Mouse (Mus musculus) megakaryocyte, embryonic 14.5 days (primary cell): ENCODE results near the gene Zscan21. TPM values are rescaled to one million over a fixed set of nuclear protein-coding genes. Genes with fewer than 3 reads are reported as not detected.

Experiments used
- H3K27me3 ChIP-seq: replicated peaks from 2 replicates; pipeline ENCODE3; 2012; ENCODE audit warnings: inconsistent platforms
- H3K36me3 ChIP-seq: replicated peaks from 2 replicates; pipeline ENCODE3; 2012; ENCODE audit warnings: low read length, inconsistent platforms, mixed read lengths
- H3K4me1 ChIP-seq: 2 replicates; pipeline ENCODE4 v1.6.1; 2012; ENCODE audit warnings: inconsistent platforms
- H3K4me3 ChIP-seq: replicated peaks from 2 replicates; pipeline ENCODE3; 2012; ENCODE audit warnings: moderate library complexity, mild to moderate bottlenecking, inconsistent platforms
- H3K9me3 ChIP-seq: 2 replicates; pipeline ENCODE4 v1.6.1; 2012; ENCODE audit warnings: inconsistent platforms
- FLI1 ChIP-seq: IDR thresholded peaks from 2 replicates; pipeline ENCODE4 v1.6.1; 2012; ENCODE audit warnings: low read length, inconsistent platforms, mixed read lengths
- GATA1 ChIP-seq: IDR thresholded peaks from 3 replicates; pipeline ENCODE4 v1.6.1; 2012; ENCODE audit warnings: mixed read lengths, low read length, inconsistent platforms, borderline replicate concordance
- polyA plus RNA-seq: library from polyadenylated mRNA; stranded (reverse); fragments of >175 nt; gene quantifications from 2 replicates; pipeline ENCODE4 v1.2.3, GENCODE M21; 2012; ENCODE audit warnings: low replicate concordance; ENCODE audit not compliant: insufficient read depth

Gene Zscan21
- polyA plus RNA-seq, result 0.86 TPM in 1 of 2 replicates, not detected in the other

DNA sequence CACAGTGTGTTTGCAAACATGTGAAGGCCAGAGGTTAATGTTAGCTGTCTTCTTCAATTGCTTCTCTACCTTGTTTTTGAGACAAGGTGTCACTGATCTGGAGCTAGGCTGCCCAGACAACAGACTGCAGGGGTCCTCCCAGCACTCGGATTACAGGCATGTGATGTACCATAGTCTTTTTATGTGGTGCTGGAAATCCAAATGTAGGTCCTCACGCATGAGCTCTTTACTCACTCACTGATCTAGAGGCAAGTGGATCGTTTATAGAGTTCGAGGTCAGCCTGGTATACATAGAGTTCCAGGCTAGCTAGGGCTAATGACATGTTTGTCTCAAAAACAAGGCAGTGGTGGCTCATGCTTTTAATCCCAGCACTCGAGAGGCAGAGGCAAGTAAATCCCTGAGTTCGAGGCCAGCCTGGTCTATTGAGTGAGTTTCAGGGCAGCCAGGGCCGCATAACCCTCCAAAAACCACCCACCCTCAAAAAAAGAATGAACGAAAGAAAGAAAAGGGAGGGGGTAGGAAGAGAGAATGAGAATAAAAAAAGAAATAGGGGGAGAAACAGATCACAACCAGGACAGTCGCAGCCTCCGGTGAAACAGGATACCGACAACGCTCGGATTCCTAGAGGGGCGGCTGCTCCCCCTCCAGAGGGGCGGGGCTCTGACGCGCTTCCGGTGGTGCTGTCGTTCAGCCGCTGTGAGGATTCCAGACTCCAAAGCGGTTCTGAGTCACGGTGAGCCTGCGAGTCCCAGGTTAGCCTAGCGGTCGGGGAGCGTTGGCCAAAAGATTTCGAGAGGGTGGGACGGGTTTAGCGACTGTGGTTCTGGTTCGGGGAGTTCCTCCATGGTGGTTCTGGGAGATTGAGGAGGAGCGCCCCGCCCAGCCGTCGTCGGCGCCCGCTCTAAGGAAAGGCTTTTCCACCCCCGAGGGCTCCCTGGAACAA, at the start of gene Zscan21:
Gene Zscan21 (plus strand): TSS at position 649 of the 944 bp plus-strand sequence.
- peak within 1 kb of the TSS; percentile 93 for H3K4me3 ChIP-seq
- H3K27me3 ChIP-seq, result no peaks in the 10 kb centered on the region
- H3K9me3 ChIP-seq, result no peaks in the 10 kb centered on the region
- peaks cover 27% of the 10 kb centered on the region for H3K4me1 ChIP-seq
- H3K36me3 ChIP-seq, result peaks cover 5% of the 10 kb centered on the region
- TF ChIP-seq FLI1, result 0 out of 2 replicates have a peak, but pooled peaks have one; percentile 22
- TF ChIP-seq GATA1, result no peak

DNA sequence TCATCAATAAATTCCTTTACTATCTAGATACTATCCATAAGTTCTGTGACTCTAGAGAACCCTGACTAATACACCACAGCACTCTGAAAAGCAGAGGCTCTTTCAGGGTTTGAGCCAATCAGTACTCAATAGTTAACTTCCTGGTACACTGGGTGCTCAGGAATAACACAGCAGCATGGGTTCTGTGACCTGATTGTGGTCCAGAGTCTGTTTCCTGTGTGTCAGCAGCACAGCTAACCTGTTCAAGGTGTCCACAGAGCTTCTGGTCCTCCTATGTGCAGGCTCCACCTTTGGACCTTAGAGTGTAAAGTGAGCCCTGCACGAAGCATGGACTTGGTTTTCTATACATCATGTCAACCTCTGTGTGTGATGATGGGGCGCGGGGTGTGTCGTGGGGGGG, 42.9 kb upstream of the Zscan21 start:
- H3K27me3 ChIP-seq, result peaks cover 3% of the 10 kb centered on the region
- H3K4me3 ChIP-seq, result no peak overlapping the region
- no peaks in the 10 kb centered on the region for H3K4me1 ChIP-seq
- H3K36me3 ChIP-seq, result no peaks in the 10 kb centered on the region
- TF ChIP-seq GATA1 (no peak), FLI1 (no peak)
- H3K9me3 ChIP-seq, result peaks cover 11% of the 10 kb centered on the region

DNA sequence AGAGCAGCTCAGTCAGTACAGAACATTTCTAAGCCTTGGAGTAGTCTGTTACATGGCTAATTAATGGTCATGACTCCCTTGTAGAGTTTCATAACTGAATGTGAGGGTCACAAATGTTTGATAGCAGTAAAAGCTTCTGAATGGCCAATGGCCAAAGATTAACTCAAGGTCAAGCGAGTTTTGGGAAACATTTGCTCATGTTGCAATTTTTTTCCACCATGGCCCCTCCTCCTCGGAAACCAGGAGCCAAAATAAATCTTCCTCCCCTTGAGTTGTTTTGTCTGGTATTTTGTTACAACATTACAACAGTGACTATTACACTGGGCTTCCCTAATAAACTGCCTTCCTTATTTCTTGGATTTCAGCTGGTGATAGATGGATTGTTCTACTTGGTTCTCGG, 41.0 kb upstream of the Zscan21 start:
- no peak for TF ChIP-seq GATA1
- no peak for TF ChIP-seq FLI1

DNA sequence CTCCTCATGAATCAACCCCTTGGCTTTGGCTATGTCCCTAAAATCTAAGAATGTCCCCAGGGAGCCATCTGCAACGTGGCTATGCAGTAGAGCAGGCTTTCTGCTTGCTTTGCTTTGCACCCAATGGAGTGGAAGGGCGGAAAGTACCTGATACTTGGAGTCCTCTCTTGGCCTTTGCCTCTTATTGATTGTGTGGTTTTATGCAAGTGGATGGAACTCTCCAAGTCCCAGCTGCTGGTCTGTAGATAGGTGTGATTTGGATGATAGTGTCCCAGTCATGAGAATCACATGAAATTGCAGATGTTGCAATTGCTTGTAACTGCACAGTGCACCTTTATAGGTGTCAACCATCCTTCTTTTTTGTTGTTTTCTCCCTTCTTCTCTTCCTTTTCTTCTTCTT, 40.6 kb upstream of the Zscan21 start:
- Histone ChIP-seq H3K36me3 (no peaks in the 10 kb centered on the region), H3K4me1 (no peaks in the 10 kb centered on the region), H3K9me3 (peaks cover 11% of the 10 kb centered on the region), H3K27me3 (peaks cover 3% of the 10 kb centered on the region), H3K4me3 (no peak overlapping the region)
- no peak for TF ChIP-seq FLI1
- no peak for TF ChIP-seq GATA1

More for the DNA sequence above, 41.0 kb upstream of the Zscan21 start:
- Histone ChIP-seq H3K4me1 (no peaks in the 10 kb centered on the region), H3K36me3 (no peaks in the 10 kb centered on the region), H3K4me3 (no peak overlapping the region), H3K9me3 (peaks cover 11% of the 10 kb centered on the region), H3K27me3 (peaks cover 3% of the 10 kb centered on the region)

DNA sequence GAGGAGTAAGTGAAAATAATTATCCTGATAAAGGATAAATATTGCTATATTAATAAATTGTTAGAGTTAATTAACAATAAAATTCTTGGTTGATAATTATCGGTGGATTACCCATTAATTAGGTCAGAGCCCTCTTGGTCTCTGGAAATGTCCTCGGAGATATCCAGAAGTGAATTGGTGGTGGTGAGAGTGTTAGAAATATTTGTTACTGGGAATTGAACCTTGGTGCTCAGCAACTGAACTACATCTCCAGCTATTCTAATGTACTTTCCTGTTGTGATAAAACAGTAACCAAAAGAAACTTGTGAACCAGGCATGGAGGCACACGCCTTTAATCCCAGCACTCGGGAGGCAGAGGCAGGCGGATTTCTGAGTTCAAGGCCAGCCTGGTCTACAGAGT, 36.2 kb upstream of the Zscan21 start:
- no peaks in the 10 kb centered on the region; the same call in 1 of the 2 replicates for H3K4me1 ChIP-seq
- peaks cover 2% of the 10 kb centered on the region for H3K27me3 ChIP-seq
- TF ChIP-seq FLI1, result no peak
- H3K4me3 ChIP-seq, result no peak overlapping the region
- peaks cover 15% of the 10 kb centered on the region for H3K9me3 ChIP-seq
- no peaks in the 10 kb centered on the region for H3K36me3 ChIP-seq

DNA sequence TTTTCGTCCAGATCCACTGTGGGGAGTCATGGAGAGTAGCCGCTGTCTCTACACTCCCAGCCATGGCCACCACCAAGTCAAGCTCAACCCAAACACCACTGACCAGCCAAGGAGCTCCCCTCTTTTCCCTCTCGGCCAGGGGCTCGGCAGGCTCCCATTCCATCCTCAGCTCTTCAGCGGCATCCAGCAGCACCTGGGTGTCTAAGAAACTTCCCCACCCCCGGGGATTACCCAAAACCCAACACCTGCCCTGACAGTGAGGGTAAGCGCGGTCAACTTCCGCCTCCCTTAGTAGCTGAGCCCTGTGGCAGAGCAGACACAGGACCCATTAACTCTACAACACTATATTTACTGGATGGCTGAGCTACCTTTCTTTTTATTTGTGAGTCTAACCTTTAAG, 35.3 kb upstream of the Zscan21 start:
- TF ChIP-seq GATA1 (no peak), FLI1 (no peak)
- peaks cover 15% of the 10 kb centered on the region for H3K9me3 ChIP-seq
- no peak overlapping the region for H3K4me3 ChIP-seq
- H3K36me3 ChIP-seq, result no peaks in the 10 kb centered on the region
- H3K4me1 ChIP-seq, result peaks cover 8% of the 10 kb centered on the region; the same call in 1 of the 2 replicates
- H3K27me3 ChIP-seq, result peaks cover 1% of the 10 kb centered on the region

DNA sequence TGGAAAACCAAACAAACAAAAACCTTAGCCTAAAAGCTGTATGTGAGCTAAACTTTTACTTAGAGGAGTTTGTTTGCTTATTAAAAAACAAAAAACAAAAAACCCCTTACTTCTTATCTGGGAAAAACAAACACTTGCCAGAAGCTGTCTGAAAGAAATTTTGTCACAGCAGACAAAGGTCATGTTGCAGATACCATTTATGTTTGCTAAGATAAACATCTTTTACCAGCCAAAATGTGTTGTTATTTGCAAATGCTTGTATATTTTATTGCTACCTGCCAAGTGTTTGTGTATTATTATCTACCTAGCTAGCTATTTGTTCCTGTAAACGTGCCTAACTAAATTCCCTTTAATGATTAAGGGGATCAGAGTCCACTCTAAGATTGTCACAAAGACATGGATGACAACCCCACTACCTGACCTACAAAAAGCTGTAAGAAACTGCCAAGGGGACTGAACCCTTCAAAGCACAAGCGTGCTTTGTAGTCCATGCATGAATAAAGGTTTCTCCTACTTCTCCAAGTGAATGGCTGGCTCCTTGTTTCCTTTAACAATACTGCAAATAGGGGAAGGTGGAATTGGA, 33.3 kb upstream of the Zscan21 start:
- TF ChIP-seq GATA1, result no peak
- Histone ChIP-seq H3K9me3 (peaks cover 7% of the 10 kb centered on the region), H3K36me3 (peaks cover 11% of the 10 kb centered on the region), H3K4me1 (peaks cover 22% of the 10 kb centered on the region), H3K27me3 (no peaks in the 10 kb centered on the region), H3K4me3 (no peak overlapping the region)

DNA sequence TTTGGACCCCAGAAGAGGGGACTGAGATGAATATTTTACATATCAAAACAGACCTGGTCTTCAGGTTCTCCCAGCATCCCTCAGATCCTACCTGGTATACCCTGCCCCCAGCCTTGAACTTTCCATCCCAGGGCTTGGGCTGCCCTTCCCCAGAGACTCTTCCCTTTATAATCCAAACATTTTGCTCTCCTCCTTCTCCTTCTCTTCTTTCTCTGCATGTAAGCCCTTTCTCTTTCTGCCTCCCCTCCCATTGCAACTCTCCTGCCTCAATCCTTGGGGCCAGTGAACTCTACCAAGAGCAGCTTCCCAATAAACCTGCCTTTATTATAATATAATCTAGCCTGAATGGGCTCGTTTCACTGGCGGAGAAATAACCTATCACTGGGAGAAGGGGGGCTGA, 32.8 kb upstream of the Zscan21 start:
- Histone ChIP-seq H3K4me1 (peaks cover 26% of the 10 kb centered on the region), H3K27me3 (no peaks in the 10 kb centered on the region), H3K4me3 (no peak overlapping the region), H3K36me3 (peaks cover 14% of the 10 kb centered on the region), H3K9me3 (0 out of 2 replicates have a peak, but pooled peaks cover 4% of the 10 kb centered on the region)
- TF ChIP-seq GATA1, result no peak
- TF ChIP-seq FLI1, result no peak

DNA sequence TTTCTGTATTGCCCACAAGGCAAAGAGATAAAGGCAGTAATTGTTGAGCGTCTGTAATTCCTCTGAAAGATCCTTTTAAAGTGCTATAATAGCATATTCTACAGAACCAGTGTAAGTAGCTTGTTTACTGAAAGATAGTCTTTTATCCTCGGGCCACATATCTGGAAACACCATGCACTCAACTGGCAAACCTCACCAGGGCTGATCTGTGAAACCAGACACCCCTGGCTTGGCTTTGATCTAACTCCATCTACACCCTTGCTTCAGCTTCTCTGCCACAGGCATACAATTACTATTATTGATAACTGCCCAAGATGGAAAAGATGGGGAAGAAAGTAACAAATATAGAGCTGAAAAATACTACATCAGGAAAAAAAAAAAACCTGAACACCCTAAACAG, 32.2 kb upstream of the Zscan21 start:
- H3K9me3 ChIP-seq, result 0 out of 2 replicates have a peak, but pooled peaks cover 4% of the 10 kb centered on the region
- H3K4me3 ChIP-seq, result peak overlapping the region; percentile 97
- peaks cover 18% of the 10 kb centered on the region for H3K36me3 ChIP-seq
- no peaks in the 10 kb centered on the region for H3K27me3 ChIP-seq
- TF ChIP-seq GATA1, result no peak
- TF ChIP-seq FLI1, result no peak
- H3K4me1 ChIP-seq, result peaks cover 32% of the 10 kb centered on the region

DNA sequence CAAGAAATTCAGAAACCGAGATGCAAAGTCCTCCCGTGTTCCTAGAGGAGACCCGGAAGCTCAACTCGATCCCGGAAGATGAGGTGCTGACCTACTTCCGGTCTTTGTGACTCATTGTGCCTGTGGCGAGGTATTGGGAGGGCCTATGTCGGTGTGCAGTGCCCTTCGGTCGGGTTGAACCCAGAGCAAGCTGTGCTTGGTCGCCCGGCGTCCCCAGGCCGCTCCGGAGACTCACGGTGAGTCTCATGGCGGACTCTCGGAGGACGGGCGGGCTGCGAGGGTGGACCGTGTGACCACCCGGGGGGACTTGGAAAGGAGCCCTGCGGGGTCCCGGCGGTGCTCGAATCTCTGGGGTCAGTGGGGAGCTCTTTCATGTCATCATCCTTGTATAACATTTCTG, 31.7 kb upstream of the Zscan21 start, which contains the start of gene Zkscan1:
Gene Zkscan1 (plus strand): TSS at position 89 of the 400 bp plus-strand sequence.
- Histone ChIP-seq H3K36me3 (peaks cover 18% of the 10 kb centered on the region), H3K4me1 (peaks cover 32% of the 10 kb centered on the region), H3K27me3 (no peaks in the 10 kb centered on the region), H3K9me3 (0 out of 2 replicates have a peak, but pooled peaks cover 4% of the 10 kb centered on the region), H3K4me3 (peak within 1 kb of the TSS; percentile 97)
- TF ChIP-seq FLI1 (no peak), GATA1 (no peak)
